Mouse (Mus musculus) neutrophil, adult 65 days (primary cell): ENCODE data around the gene Defa37. TPM values are rescaled to one million over a fixed set of nuclear protein-coding genes. Genes with fewer than 3 reads are reported as not detected.

Experiments used
- total RNA-seq: library from RNA; stranded (reverse); gene quantifications from 2 replicates; pipeline ENCODE4 v1.2.4, GENCODE M21; 2023

Gene Defa37
- total RNA-seq = not detected in 2 replicates

DNA sequence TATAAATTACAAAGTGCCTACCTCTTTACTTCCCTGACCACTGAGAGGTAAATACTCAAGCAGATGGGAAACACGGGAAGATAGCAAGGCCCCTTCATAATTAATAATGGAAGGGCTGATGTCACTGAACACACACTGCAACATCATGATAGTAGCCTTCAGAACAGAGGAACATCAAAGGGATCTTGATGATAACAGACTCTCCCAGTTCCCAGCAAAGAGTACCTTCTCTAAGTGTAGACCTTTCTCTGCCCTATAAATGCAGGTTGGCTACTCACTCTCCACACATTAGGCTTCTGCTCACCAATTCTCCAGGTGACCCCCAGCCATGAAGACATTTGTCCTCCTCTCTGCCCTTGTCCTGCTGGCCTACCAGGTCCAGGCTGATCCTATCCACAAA is at the start of gene Defa37:
Gene Defa37, plus strand, starts transcription at position 301 of the 400 bp plus-strand sequence.

DNA sequence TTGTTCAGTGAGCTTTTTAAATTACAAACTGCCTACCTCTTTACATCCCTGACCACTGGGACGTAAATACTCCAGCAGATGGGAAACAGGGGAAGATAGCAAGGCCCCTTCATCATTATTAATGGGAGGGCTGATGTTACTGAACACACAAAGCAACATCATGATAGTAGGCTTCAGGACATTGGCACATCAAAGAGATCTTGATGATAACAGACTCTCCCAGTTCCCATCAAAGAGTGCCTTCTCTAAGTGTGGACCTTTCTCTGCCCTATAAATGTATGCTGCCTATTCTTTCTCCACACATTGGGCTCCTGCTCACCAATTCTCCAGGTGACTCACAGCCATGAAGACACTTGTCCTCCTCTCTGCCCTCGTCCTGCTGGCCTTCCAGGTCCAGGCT is 36.5 kb upstream of the Defa37 start, which contains the start of gene Defa32:
Gene Defa32, plus strand, starts transcription at position 301 of the 400 bp plus-strand sequence.

DNA sequence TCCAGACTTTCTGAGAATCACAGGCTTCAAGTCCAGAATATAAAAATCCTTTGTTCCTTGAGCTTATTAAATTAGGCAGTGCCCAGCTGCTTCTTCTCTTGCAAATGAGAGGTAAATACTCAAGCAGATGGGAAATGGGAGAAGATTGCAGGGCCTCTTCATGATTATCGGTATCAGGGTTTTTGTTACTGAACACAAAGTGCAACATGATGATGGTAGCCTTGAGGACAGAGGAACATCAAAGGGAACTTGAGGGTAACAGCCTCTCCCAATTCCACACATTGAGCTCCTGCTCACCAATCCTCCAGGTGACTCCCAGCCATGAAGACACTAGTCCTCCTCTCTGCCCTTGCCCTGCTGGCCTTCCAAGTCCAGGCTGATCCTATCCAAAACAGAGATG is 17.5 kb downstream of the Defa37 start, which contains the start of gene Defa28:
Gene Defa28, plus strand, starts transcription at position 301 of the 400 bp plus-strand sequence.

DNA sequence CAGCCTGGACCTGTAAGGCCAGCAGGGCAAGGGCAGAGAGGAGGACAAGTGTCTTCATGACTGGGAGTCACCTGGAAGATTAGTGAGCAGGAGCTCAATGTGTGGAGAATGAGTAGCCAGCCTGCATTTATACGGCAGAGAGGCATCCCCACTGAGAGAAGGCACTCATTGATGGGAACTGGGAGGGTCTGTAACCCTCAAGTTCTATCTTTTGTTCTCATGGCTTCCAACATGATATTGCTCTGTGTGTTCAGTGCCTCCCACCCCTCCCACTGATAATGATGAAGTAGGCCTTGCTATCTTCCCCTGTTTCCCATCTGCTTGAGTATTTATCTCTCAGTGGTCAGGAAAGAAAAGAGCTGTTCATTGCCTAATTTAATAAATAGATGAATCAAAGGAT is 29.2 kb downstream of the Defa37 start, which contains the start of gene Gm7861:
Gene Gm7861, minus strand, starts transcription at position 101 of the 400 bp plus-strand sequence.

Other genes with a start within 250 kb of the Defa37 start
- not detected in 2 replicates for gene Defa27, start 249.8 kb upstream of the Defa37 start, total RNA-seq
- gene Defa29, start 238.4 kb upstream of the Defa37 start, total RNA-seq = not detected in 2 replicates
- gene Defa2, start 186.9 kb upstream of the Defa37 start, total RNA-seq = not detected in 2 replicates
- gene Defa33, start 173.6 kb upstream of the Defa37 start, total RNA-seq = not detected in 2 replicates
- not detected in 2 replicates for gene Defa36, start 138.0 kb upstream of the Defa37 start, total RNA-seq
- gene Gm7849, start 108.8 kb upstream of the Defa37 start, total RNA-seq = not detected in 2 replicates
- gene Defa20, start 56.1 kb upstream of the Defa37 start, total RNA-seq = not detected in 2 replicates
- not detected in 2 replicates for gene Defa32, start 36.4 kb upstream of the Defa37 start, total RNA-seq
- gene Defa28, start 17.6 kb downstream of the Defa37 start, total RNA-seq = not detected in 2 replicates
- not detected in 2 replicates for gene Gm7861, start 29.1 kb downstream of the Defa37 start, total RNA-seq
- gene Defa26, start 52.8 kb downstream of the Defa37 start, total RNA-seq = not detected in 2 replicates
- not detected in 2 replicates for gene Defa17, start 90.4 kb downstream of the Defa37 start, total RNA-seq
- not detected in 2 replicates for gene Defa34, start 100.4 kb downstream of the Defa37 start, total RNA-seq
- not detected in 2 replicates for gene AY761184, start 138.3 kb downstream of the Defa37 start, total RNA-seq
- gene Defa24, start 169.1 kb downstream of the Defa37 start, total RNA-seq = not detected in 2 replicates